Mouse (Mus musculus) G1E (cell line): ENCODE measurements around the gene Fcho2.

Experiments
- CTCF ChIP-seq: IDR thresholded peaks from 2 replicates; pipeline ENCODE4 v1.5.1; 2012; ENCODE audit warnings: low read depth, low read length, inconsistent platforms, mixed read lengths
- TAL1 ChIP-seq: conservative IDR thresholded peaks from 2 replicates; pipeline ENCODE4 v1.6.1; 2012; ENCODE audit warnings: low read depth, low read length, inconsistent platforms, mixed read lengths

DNA sequence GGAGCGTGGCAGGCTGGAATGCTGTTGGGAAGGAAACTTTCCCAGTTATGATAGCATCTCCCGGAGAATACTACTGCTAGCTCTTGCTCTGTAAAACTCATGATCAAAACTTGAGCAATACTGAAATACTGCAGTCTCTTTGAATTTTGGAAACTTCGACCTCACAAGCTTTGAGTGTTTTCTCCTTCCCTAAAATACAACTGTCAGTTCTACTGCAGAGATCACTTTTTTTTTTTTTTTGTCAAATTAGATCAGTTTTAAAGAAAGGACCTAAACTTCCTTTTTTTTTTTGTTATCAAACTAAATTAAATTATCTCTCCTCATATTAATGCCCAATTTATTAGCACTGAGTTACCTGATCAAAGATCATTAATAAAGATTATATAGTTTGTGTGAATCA lies 37.3 kb downstream of the Fcho2 start:
- TF ChIP-seq CTCF = no peak
- TF ChIP-seq TAL1 = no peak
